Mouse (Mus musculus) MN1 (cell line): Measurements from ENCODE around the gene Rps15a.

Source experiments
- DNase-seq: peaks from one replicate; pipeline ENCODE4 v3.0.0-alpha.2; 2016; ENCODE audit warnings: low spot score

Gene Rps15a

DNA sequence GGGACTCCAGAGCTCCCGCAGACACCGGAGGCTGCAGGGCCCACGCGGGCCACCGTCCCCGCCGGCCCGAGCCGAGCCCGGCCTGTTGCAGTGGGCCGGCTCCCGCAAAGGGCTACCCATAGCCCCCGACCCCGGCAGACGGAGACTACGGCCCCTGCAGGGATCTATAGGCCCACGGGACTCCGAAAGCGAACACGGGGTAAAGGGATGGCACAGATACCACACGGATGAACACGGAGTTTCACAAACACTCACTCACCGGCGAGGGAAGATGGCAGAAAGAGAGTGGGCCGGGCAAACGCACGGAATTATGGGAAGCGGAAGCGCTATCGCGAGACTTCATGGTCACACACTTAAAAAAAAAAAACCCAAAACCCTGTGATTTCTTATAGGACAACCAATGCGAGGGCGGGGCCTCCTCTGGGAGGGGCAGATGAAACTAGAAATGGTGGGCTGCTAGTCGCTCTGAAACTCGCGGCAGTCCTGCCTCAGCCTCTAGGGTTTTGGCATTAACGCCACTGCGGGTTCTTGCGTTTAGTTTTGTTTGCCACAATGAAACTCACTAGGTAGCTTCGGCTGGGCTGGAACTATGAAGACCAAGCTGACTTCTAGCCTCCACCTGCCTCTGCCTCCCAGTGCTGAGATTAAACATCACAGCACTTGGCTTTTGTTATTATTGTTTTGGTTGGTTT lies at the start of gene Rps15a:
Rps15a (minus strand) TSS at position 312 of the 692 bp plus-strand sequence.
- DNase-seq: peak; percentile 97

DNA sequence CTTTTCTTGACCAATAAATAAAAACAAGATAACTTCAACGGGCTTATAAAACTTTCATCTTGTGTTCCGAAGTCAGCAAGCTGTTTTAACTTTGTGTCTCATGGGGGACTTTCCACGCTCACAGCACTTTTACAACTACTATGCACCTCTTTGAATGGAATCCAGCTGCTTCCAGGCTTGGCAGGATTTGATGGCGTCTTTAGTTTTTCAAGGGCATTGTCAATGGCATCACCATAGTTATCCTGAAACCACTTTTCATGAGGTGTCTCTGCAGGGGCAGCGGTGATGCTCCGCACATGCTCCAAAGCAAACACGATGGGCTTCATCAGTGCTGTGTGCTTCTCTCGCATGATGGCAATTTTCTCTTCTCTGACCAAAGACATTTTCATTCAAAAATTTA lies 47.0 kb upstream of the Rps15a start:
- no peak for DNase-seq

DNA sequence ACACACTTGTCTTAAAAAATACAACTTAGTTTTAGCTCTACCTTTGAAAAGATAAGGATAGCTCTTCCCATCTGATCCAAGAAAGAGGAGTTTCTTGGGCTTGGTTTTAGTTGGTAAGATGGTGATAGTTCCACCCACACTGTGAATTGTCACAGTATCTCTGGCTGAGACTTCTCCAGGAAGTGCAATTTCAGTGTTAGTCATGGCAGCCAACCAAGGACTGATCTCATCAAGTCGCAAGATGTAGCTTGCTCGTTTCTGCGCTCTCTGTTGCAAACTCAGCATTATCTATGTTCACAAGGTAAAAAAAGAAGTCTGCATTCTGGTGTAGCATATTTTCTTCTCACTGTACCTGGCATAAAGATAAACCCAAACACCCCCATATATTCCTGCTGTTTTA lies 44.1 kb upstream of the Rps15a start:
- DNase-seq: no peak

DNA sequence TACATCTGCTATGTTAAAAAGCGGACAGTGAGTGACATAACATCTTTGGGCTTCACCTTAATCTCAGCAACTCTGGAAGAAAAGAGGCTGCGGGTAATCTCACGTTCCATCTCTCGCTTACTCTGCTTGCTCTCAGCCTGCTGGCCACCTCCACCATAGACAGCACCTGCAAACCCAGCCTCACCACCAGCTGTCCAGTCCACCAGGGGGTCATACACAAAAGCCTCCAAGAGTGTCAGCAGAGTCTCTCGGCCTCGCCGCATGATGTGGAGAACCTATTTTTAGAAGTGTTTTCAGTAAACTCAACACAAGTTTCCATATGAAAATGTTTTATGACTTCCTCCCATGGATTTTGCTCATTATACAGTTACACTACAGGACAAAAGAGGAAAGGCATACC lies 40.5 kb upstream of the Rps15a start:
- DNase-seq: no peak

DNA sequence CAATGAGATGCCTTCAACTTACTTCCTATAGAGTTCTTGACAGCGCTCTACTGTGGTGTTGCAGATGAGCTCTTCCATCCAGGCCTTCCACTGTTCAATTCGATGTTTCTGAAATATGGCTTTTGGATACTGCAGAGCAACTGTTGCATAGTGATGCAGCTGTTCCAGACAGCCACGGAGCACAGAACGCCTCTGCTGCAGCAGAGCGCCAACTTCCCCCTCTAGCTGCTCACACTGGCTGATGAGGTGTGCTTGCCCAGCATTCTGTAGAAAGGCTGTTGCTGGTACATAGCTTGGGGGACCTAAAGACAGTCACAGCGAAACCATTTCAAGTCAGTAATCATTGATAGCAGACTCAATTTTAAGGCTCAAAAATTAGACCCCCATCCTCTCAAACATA lies 38.2 kb upstream of the Rps15a start:
- DNase-seq: no peak

DNA sequence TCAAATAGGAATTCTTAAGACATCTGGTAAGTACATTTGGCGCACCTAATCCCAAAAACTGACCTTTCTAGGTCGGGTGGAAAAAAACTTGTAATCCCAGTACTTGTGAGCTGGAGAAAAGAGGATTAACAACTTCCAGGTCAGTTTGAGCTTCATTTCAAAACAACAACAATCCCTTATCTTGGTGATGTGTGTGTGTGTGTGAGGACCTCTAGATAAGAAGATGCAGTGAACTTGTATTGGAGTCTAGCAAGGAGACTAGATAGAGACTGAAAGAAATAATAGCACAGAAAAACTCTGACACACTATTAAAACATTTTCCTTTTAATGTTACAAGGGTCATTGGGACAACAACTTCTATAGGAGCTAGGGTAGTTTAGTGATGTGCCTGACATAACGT lies 27.6 kb upstream of the Rps15a start:
- DNase-seq: no peak

DNA sequence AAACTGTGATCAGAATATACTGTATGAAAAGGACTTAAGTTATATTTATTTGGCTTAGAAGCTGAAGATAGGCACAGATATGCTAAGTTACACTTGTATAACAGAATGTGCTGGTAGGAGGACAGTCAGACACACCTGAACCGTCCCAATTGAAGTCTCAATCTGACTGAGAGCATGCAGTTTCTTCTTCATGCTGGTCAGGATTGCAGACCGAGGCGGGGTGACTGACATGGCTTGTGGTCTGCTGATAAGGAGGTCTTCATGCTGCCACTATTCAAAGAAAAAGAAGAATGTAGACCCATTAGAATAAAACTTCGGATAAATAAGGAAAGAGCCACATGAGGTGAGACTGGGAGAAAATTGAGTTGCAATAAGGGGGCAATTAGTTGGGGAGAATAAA lies 27.1 kb upstream of the Rps15a start:
- no peak for DNase-seq

DNA sequence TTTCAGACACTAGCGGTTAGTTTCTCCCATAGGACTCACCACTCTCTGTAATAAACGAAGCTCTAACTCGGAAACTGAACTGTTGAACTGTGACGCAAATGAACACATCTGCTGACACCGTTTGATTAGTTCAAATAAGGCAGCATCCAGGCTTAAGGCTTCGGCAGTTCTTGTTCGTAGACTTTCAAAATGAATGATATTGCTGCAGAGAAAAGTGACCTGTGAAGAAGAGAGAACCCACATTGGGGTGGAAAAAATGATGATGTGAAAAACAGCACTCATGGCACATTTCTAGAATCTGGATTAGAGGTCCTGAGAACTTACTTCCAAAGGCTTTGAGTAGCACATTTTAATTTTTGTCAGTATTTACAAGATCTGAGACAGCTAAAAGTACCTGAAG lies 25.3 kb upstream of the Rps15a start:
- no peak for DNase-seq

DNA sequence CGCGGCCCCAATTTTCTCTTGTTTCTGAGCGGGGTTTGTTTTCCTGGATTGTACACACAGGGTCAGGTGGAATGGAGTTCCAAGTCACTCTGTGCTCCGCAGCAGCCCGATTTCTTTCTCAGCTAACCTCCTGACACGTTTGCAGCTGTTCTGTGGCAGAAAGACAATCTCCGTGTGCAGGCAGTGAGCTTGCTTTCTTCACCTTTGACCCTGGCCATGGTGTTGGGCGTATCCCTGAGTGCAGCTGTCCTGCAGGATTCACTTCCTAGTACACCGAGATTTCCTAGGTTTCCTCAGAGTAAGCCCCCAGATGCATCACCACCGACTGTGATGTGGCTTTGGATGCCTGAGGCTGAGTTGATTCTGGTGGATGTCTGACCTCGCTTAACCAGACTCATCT lies 19.1 kb upstream of the Rps15a start:
- DNase-seq: no peak

DNA sequence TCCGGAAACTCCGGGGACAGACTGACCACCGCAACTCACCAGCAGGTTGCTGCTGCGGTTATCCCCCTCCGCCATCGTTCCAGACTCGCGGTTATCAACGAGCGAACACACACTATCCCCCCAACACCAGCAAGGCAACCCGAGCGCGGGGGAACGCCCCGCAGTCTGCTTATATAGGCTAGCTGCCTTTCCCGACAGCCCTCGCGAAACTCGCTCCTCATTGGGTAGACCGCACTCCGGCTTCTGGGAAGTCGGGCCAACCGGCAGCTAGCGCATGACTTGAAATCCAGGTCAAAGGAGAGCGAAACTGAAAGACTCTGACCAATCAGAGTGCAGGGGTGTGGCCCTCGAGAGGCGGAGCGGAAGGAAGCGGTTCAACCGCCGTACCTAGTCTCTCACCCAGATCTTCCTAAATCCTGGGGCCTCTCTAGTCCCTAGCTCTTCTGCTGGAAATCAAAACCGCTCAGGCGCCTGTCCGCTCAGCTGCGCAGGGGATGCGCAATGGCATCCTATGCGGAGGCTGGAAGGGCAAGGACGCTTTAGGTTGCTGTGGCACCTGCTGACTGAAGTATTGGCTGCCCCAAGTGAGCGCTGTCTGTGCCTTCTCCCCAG lies 13.5 kb upstream of the Rps15a start, which contains the start of gene Arl6ip1:
Arl6ip1 (minus strand) TSS at position 233 of the 612 bp plus-strand sequence.
- DNase-seq: no peak

DNA sequence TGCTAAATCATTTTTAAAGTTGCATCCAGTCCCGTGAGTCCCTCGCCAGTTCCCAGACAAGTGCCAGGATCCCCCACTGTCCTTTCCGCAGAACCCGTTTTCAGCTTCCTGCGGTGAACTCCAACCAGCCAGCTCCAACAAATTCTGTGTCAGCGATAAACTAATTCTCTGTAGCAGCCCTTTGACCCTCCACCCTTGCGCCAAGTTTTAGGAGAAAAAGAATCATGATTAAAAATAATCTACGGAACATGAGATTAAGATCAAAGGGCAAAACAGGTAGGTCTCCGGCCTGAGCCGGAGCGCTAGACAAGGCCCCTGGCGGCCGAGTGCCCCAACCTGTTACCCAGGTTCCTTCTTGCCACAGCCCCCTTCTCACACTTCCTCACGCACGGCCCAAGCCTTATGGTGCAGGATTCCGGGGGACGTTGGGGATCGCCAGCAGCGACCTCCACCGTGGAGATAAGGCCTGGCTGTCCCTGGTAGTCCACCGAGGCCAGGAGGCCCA lies 13.0 kb upstream of the Rps15a start:
- no peak for DNase-seq

DNA sequence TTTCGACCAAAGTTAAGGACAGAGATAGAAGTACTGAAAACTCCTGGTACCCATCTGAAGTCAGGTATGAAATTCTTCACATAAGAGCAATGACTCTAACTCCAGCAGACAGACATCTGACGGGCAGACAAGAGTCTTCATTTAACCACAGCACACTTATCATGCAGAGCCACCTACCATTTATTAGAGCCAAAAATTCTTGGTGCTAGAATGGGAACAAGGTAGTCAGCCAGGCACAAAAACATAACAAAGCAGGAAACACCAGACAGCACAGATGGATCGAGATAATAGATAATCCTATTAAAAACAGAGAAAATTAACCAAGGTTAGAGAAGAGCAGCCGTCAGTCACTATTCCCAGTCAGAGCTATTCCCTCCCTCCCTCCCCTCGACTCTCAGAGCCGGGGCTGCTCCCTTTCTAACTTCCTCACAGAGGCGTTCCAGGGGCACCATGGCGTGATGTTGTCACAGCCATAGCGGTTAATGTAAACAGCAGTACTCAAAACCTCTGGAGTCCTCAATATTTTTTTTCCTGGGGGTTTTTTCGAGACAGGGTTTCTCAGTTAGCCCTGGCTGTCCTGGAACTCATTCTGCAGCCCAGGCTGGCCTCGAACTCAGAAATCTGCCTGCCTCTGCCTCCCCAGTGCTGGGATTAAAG lies 10.4 kb upstream of the Rps15a start:
- DNase-seq: peak; percentile 28

DNA sequence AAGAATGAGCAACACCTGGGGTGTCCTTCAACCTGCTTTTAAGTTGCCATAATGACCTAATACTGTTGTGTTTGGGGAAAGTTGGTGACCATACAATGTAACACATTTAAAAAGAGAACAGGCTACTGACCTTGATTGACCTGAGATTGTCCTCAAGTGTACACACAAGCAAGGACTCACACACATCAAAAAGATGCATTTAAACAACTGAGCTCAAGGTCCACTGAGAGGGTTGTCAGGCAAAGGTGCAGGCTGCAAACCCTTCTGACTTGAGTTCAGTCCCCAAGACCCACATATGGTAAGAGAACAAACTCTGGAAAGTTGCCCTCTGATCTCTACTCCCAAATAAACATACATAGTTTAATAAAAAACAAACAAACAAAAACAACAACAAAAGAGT lies 9.7 kb upstream of the Rps15a start:
- DNase-seq: no peak

DNA sequence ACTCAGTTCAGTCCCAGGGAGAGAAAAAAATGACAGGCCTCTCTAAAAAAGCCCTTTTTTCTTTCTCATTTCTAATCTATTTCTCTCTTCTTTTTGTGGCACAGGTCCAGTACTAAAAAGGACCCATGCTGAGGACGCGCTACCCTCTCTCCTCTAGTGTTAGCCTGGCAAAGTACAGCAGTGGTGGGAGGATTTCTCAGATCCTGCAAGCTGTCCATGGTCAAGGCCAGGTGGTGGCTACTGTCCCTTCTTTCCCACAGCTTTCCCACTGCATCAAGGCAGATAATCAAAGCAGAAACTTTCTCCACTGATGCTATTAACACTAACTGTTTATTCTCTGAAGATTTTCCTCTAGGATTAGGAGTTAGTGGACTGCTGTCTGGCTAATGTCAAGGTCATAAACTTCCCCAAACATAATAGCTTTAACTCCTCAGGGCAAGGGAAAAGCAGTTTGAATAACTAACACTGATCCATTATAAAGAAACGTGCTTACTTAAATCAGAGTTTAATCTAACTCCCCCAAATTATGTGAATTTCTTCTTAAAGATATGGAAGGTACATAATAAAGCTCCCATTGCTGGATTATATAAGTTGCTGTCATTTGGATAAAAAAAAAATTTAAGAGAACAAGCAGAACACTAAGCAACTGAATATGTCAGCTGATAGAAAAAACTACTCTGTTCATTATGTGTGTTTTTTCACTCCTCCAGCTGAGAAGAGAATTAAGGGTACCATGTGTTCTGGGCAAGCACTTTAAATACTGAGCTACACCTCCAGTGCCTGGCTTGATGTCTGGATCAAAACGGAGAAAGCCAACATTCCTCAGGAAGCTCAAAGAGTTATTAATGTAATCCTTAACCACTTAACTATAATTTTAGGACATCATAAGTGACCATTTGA lies 7.8 kb upstream of the Rps15a start:
- DNase-seq: peak; percentile 38

DNA sequence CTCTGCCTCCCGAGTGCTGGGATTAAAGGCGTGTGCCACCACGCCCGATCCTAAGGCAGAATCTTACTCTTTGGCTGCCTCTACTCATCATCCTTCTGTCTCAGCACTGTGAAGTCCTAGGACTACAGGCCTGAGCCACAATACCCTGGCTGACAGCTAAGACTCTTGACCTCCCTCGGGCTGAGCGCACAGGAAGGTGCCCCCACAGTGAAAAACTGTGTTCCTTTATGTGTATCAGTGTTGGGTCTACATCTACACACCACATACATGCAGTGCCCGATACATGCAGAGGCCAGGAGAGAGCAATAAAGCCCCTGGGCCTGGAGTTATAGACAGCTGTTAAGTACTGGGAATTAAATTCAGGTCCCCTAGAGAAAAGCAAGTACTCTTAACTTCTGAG lies 6.2 kb upstream of the Rps15a start:
- DNase-seq: no peak

DNA sequence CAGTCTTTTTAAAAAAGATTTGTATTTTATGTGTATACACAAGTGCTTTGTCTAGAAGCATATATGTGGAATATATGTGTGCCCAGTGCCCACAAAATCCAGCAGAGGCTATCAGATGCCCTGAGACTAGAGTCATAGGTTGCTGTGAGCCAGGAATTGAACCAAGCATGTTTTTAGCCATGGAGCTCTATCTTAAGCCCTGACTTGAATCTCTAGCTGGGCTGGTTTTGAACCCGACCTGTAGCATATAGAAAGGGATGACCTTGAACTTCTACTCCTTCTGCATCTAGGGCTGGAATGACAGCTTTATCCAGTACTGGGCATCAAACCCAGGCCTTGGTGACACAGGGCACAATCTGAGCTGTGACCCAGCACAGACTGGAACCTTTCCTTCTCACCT lies 4.7 kb upstream of the Rps15a start:
- no peak for DNase-seq

DNA sequence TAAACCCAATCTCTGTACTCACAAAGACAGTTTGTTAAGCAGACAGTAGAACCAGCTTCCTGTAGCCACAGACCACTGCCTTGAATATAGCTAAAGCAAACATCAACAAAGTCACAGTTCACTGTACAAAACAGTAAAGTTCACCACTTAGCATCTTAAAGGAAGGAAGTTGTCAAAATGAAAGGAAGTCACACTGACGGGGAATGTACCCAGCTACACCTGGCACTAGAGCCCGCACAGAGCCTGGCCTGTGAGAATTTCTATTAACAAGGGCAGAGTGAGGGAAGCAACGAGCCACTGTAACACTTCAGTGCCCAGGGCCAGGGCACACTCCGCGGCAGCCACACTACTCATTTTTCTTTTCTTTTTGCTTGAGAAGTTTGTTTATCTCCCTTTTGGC lies 4.0 kb upstream of the Rps15a start:
- no peak for DNase-seq

DNA sequence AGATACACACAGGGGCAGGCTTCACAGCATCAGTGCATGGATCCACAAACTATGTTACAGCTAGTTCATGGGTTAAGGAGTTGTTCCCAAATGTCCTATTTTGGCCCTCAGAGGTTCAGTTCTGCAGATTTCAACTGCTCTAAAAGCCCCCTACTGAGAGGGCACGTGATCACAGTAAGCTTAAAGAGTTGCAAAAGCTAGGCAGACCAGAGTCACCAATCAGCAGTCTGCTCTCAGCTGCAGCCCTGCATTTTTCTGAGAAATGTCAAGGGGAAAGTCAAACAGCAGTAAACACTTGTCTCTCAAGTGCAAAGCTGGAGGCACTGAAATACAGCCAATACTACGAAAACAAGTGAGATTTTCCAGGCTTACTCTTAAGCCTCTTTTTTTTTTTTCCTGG lies 3.2 kb upstream of the Rps15a start:
- no peak for DNase-seq

DNA sequence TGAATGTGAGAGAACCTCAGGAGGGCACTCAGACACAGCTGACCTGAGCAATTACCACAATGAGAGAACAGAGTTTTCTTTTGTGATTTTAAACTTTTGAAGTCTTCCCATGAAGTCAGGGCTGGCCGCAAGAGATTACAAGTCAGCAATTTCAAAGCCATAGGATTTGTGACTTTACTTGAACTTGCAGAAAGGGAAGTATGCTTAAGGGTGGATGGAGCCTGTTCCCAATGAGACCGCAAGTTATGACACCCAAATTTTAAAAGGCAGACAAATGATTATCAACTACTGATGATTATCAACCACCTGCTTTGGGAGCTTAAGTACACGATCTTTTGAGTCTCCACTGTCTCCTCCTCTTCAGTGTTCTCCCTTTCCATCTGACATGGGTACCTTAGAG lies 2.4 kb upstream of the Rps15a start:
- DNase-seq: no peak

DNA sequence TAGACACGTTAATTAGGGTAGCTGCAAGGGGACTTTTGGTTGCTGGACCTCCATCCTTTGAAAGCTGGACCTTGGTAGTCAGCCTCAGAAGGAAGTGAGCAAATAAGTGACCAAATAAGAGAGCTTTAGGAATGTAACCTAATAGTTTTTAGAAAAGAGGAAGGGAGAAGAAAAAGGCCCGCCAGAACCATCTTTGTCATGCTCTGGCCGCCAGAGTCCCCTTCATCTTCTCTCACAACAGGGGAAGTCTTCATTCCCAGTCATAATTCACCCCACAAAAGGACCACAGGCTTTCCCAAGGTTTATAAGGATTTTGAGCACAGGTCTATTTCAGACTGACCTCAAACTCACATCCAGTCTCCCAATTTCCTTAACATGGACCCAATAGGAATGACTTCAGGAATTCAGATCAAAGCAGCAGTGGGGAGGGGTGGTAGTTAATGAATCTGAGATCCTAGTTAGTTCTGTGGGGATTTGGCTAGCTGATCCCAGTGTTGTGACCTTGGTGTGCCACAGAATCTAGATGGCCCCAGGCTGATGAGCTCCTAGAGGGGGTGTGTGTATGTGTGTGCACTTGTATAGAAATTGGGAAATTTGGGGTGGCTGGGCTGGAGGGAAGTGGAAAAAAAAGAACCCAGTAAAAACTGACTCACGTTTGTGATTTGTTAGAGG lies 1.7 kb upstream of the Rps15a start:
- DNase-seq: no peak

DNA sequence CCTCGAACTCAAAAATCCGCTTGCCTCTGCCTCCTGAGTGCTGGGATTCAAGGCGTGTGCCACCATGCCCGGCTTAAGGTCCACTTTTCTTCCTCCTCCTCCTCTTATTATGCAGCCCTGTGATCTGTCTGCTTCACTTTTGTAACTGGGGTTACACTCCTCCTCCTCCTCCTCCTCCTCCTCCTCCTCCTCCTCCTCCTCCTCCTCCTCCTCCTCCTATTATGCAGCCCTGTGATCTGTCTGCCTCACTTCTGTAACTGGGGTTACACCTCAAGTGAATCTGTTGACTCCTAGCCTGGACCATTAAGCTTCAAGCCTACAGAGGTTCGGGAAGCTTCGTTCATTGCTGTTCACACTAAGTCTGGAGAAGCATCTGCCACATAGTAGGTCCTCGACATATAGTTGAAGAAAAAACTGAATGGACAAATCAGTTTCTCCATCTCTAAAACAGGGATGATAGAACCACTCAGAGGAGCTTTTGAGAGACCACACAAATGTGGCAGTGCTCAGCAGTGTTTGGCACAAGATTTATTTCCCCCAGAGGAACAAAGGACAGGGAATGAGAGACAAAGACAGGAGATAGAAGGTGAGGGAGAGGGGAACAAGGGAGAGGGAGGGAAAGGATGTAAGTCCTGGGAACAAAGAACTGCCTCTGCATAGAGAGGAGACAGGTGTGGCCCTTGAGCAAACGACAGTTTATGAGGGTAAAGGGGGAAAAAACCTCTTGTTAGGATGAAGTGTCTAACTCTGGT lies 975 bp upstream of the Rps15a start:
- DNase-seq: no peak
